Mouse (Mus musculus): ENCODE measurements around the gene Acot6. TPM values are rescaled to one million over a fixed set of nuclear protein-coding genes. Genes with fewer than 3 reads are reported as not detected.

The Acot6 gene
- polyA plus RNA-seq, 1 experiment from 2014 or later = 0.96 TPM

- Histone ChIP-seq H3K4me2 (replicated peaks) (no peak overlapping the region), H3K4me1 (replicated peaks) (peaks cover 4% of the 10 kb centered on the region), H3K4me3 (replicated peaks) (no peak overlapping the region), H3K9me3 (no peaks in the 10 kb centered on the region), H3K27me3 (no peaks in the 10 kb centered on the region), H3K36me3 (no peaks in the 10 kb centered on the region), H3K27ac (no peak overlapping the region), H3K9ac (replicated peaks) (no peak overlapping the region)
- ATAC-seq = no peak
- WGBS = 81% methylated on average over 1 of the region's 1 CpGs
Observed at GRCm38 (mm10) chr12:84109924-84110323, 9.5 kb downstream of the Acot6 start.

- WGBS = 94% methylated on average over 4 of the region's 4 CpGs
- Histone ChIP-seq H3K9ac (replicated peaks) (no peak overlapping the region), H3K27me3 (no peaks in the 10 kb centered on the region), H3K36me3 (no peaks in the 10 kb centered on the region), H3K4me1 (replicated peaks) (peaks cover 12% of the 10 kb centered on the region), H3K4me2 (replicated peaks) (no peak overlapping the region), H3K4me3 (replicated peaks) (no peak overlapping the region), H3K27ac (no peak overlapping the region), H3K9me3 (no peaks in the 10 kb centered on the region)
- ATAC-seq = no peak
Observed at GRCm38 (mm10) chr12:84110814-84111213, 10.4 kb downstream of the Acot6 start.

GRCm38 (mm10) chr12:84113676-84114075 lies 13.2 kb downstream of the Acot6 start:
- Histone ChIP-seq H3K9ac (replicated peaks) (no peak overlapping the region; the same call in 1 of the 2 replicates), H3K4me1 (replicated peaks) (peaks cover 12% of the 10 kb centered on the region), H3K27ac (no peak overlapping the region), H3K4me2 (replicated peaks) (peak overlapping the region; percentile 76), H3K4me3 (replicated peaks) (peak overlapping the region; percentile 79), H3K9me3 (no peaks in the 10 kb centered on the region), H3K36me3 (no peaks in the 10 kb centered on the region), H3K27me3 (no peaks in the 10 kb centered on the region)
- no peak for ATAC-seq
- WGBS = 52% methylated on average over 6 of the region's 6 CpGs

GRCm38 (mm10) chr12:84114153-84114994 lies 13.9 kb downstream of the Acot6 start, which contains the start of gene Dnal1:
Dnal1 (plus strand) TSS chr12:84114366.
- WGBS = 3% methylated on average over 28 of the region's 35 CpGs
- Histone ChIP-seq H3K9me3 (no peaks in the 10 kb centered on the region), H3K27ac (peak within 1 kb of the TSS; percentile 73), H3K4me3 (replicated peaks) (peak within 1 kb of the TSS; percentile 79), H3K4me2 (replicated peaks) (peak within 1 kb of the TSS; percentile 76), H3K9ac (replicated peaks) (peak within 1 kb of the TSS; percentile 77), H3K27me3 (no peaks in the 10 kb centered on the region), H3K4me1 (replicated peaks) (peaks cover 12% of the 10 kb centered on the region), H3K36me3 (no peaks in the 10 kb centered on the region)
- ATAC-seq = peak; percentile 99

- WGBS = 94% methylated on average over 5 of the region's 5 CpGs
Observed at GRCm38 (mm10) chr12:84119584-84119983, 19.1 kb downstream of the Acot6 start.

GRCm38 (mm10) chr12:84125892-84126291 lies 25.4 kb downstream of the Acot6 start:
- ATAC-seq = no peak
- WGBS = 86% methylated on average over 12 of the region's 12 CpGs

More at GRCm38 (mm10) chr12:84119584-84119983, 19.1 kb downstream of the Acot6 start:
- Histone ChIP-seq H3K4me2 (replicated peaks) (no peak overlapping the region), H3K9ac (replicated peaks) (no peak overlapping the region), H3K27me3 (no peaks in the 10 kb centered on the region), H3K4me3 (replicated peaks) (no peak overlapping the region), H3K27ac (no peak overlapping the region), H3K4me1 (replicated peaks) (peaks cover 12% of the 10 kb centered on the region), H3K9me3 (no peaks in the 10 kb centered on the region), H3K36me3 (peaks cover 6% of the 10 kb centered on the region)
- no peak for ATAC-seq

GRCm38 (mm10) chr12:84126899-84127298 lies 26.4 kb downstream of the Acot6 start:
- no peak overlapping the region for H3K9ac ChIP-seq (replicated peaks)
- no peaks in the 10 kb centered on the region for H3K9me3 ChIP-seq
- WGBS = 79% methylated on average over 2 of the region's 2 CpGs
- H3K4me3 ChIP-seq (replicated peaks) = no peak overlapping the region
- H3K4me1 ChIP-seq (replicated peaks) = no peaks in the 10 kb centered on the region
- H3K4me2 ChIP-seq (replicated peaks) = no peak overlapping the region
- H3K36me3 ChIP-seq = peaks cover 45% of the 10 kb centered on the region
- no peaks in the 10 kb centered on the region for H3K27me3 ChIP-seq
- no peak overlapping the region for H3K27ac ChIP-seq
- no peak for ATAC-seq

More at GRCm38 (mm10) chr12:84125892-84126291, 25.4 kb downstream of the Acot6 start:
- no peaks in the 10 kb centered on the region for H3K27me3 ChIP-seq
- peaks cover 40% of the 10 kb centered on the region for H3K36me3 ChIP-seq
- H3K4me2 ChIP-seq (replicated peaks) = no peak overlapping the region
- no peak overlapping the region for H3K27ac ChIP-seq
- no peak overlapping the region for H3K9ac ChIP-seq (replicated peaks)
- no peak overlapping the region for H3K4me3 ChIP-seq (replicated peaks)
- H3K9me3 ChIP-seq = no peaks in the 10 kb centered on the region
- no peaks in the 10 kb centered on the region for H3K4me1 ChIP-seq (replicated peaks)

- H3K27me3 ChIP-seq = no peaks in the 10 kb centered on the region
- H3K36me3 ChIP-seq = peaks cover 46% of the 10 kb centered on the region
- 86% methylated on average over 6 of the region's 6 CpGs for WGBS
- H3K4me2 ChIP-seq (replicated peaks) = no peak overlapping the region
- no peak overlapping the region for H3K9ac ChIP-seq (replicated peaks)
- H3K4me1 ChIP-seq (replicated peaks) = no peaks in the 10 kb centered on the region
- H3K9me3 ChIP-seq = no peaks in the 10 kb centered on the region
- H3K27ac ChIP-seq = no peak overlapping the region
- no peak for ATAC-seq
- no peak overlapping the region for H3K4me3 ChIP-seq (replicated peaks)
Observed at GRCm38 (mm10) chr12:84128576-84128975, 28.1 kb downstream of the Acot6 start.

- 93% methylated on average over 8 of the region's 8 CpGs for WGBS
- Histone ChIP-seq H3K27ac (no peak overlapping the region), H3K4me1 (replicated peaks) (no peaks in the 10 kb centered on the region), H3K4me2 (replicated peaks) (no peak overlapping the region), H3K36me3 (peaks cover 43% of the 10 kb centered on the region), H3K9me3 (no peaks in the 10 kb centered on the region), H3K27me3 (no peaks in the 10 kb centered on the region), H3K9ac (replicated peaks) (no peak overlapping the region), H3K4me3 (replicated peaks) (no peak overlapping the region)
- ATAC-seq = no peak
Observed at GRCm38 (mm10) chr12:84129931-84130330, 29.5 kb downstream of the Acot6 start.

- Histone ChIP-seq H3K9ac (replicated peaks) (no peak overlapping the region), H3K4me1 (replicated peaks) (no peaks in the 10 kb centered on the region), H3K36me3 (peaks cover 54% of the 10 kb centered on the region), H3K4me3 (replicated peaks) (no peak overlapping the region), H3K4me2 (replicated peaks) (no peak overlapping the region), H3K27me3 (no peaks in the 10 kb centered on the region), H3K9me3 (no peaks in the 10 kb centered on the region), H3K27ac (no peak overlapping the region)
- WGBS = 68% methylated on average over 3 of the region's 3 CpGs
- no peak for ATAC-seq
Observed at GRCm38 (mm10) chr12:84132265-84132664, 31.8 kb downstream of the Acot6 start.

GRCm38 (mm10) chr12:84137131-84137530 lies 36.7 kb downstream of the Acot6 start:
- H3K27me3 ChIP-seq = no peaks in the 10 kb centered on the region
- WGBS = 90% methylated on average over 7 of the region's 7 CpGs
- no peak overlapping the region for H3K4me3 ChIP-seq (replicated peaks)
- H3K4me2 ChIP-seq (replicated peaks) = no peak overlapping the region
- no peak for ATAC-seq
- H3K27ac ChIP-seq = no peak overlapping the region
- peaks cover 47% of the 10 kb centered on the region for H3K36me3 ChIP-seq
- no peak overlapping the region for H3K9ac ChIP-seq (replicated peaks)
- no peaks in the 10 kb centered on the region for H3K9me3 ChIP-seq
- H3K4me1 ChIP-seq (replicated peaks) = no peaks in the 10 kb centered on the region

GRCm38 (mm10) chr12:84140135-84140534 lies 39.7 kb downstream of the Acot6 start:
- no peaks in the 10 kb centered on the region for H3K4me1 ChIP-seq (replicated peaks)
- peaks cover 45% of the 10 kb centered on the region for H3K36me3 ChIP-seq
- H3K4me2 ChIP-seq (replicated peaks) = no peak overlapping the region
- H3K27me3 ChIP-seq = no peaks in the 10 kb centered on the region
- no peak overlapping the region for H3K9ac ChIP-seq (replicated peaks)
- no peaks in the 10 kb centered on the region for H3K9me3 ChIP-seq
- no peak overlapping the region for H3K27ac ChIP-seq
- ATAC-seq = no peak
- no peak overlapping the region for H3K4me3 ChIP-seq (replicated peaks)
- 75% methylated on average over 4 of the region's 4 CpGs for WGBS
